Mouse (Mus musculus) stomach, embryonic 16.5 days (tissue): ENCODE results near the gene Ecpas. TPM values are rescaled to one million over a fixed set of nuclear protein-coding genes. Genes with fewer than 3 reads are reported as not detected.

Source experiments
- ATAC-seq: fragments of 200-750 bp; cut with Nextera tagmentation; 2 replicates; pipeline ENCODE4 v1.8.0; 2017; ENCODE audit warnings: moderate number of reproducible peaks, moderate TSS enrichment; ENCODE audit not compliant: insufficient read depth, low FRiP score
- H3K27ac ChIP-seq: fragments of 300-500 bp; sonication (generic); 2 replicates; pipeline ENCODE4 v1.5.1; 2014; ENCODE audit warnings: low read length
- H3K27me3 ChIP-seq: fragments of 300-500 bp; sonication (generic); 2 replicates; pipeline ENCODE4 v1.6.1; 2014; ENCODE audit warnings: low read length, control low read depth, mixed read lengths; ENCODE audit not compliant: control insufficient read depth, insufficient read depth
- H3K36me3 ChIP-seq: fragments of 300-500 bp; sonication (generic); 2 replicates; pipeline ENCODE4 v1.6.1; 2014; ENCODE audit warnings: low read length; ENCODE audit not compliant: control insufficient read depth, insufficient read depth
- H3K4me1 ChIP-seq: fragments of 300-500 bp; sonication (generic); 2 replicates; pipeline ENCODE4 v1.6.1; 2014; ENCODE audit warnings: low read length, control low read depth, mixed read lengths; ENCODE audit not compliant: control insufficient read depth, insufficient read depth
- H3K4me2 ChIP-seq: fragments of 300-500 bp; sonication (generic); 2 replicates; pipeline ENCODE4 v1.6.1; 2014; ENCODE audit warnings: low read depth, low read length, mixed read lengths
- H3K4me3 ChIP-seq: fragments of 300-500 bp; sonication (generic); replicated peaks from 2 replicates; pipeline ENCODE4 v1.5.1; 2014; ENCODE audit warnings: mild to moderate bottlenecking, low read length
- H3K9ac ChIP-seq: fragments of 300-500 bp; sonication (generic); 2 replicates; pipeline ENCODE4 v1.6.1; 2014; ENCODE audit warnings: low read length
- H3K9me3 ChIP-seq: fragments of 300-500 bp; sonication (generic); replicated peaks from 2 replicates; pipeline ENCODE4 v1.6.1; 2016; ENCODE audit warnings: low read length, control low read depth; ENCODE audit not compliant: control insufficient read depth
- WGBS: fragments of 180-500 bp; shearing (Covaris S2); extraction: QIAGEN DNeasy Blood & Tissue Kit; methylation state at CpG from one replicate; pipeline ENCODE4 v1.1.7; 2014; 5-methylcytosine and 5-hydroxymethylcytosine counted together
- polyA plus RNA-seq: library from polyadenylated mRNA; unstranded; fragments of >200 nt; fragmentation: Nextera tagmentation; extraction: Ambion mirVana; gene quantifications from 2 replicates; pipeline ENCODE4 v1.2.1, GENCODE M21; 2015

Gene Ecpas
- polyA plus RNA-seq, 1 experiment from 2014 or later: 30.4 TPM

GRCm38 (mm10) chr4:58890035-58890782 lies 22.3 kb downstream of the Ecpas start:
- no peaks in the 10 kb centered on the region for H3K27me3 ChIP-seq
- ATAC-seq: no peak
- H3K9ac ChIP-seq: no peak overlapping the region
- no peak overlapping the region for H3K27ac ChIP-seq
- no peak overlapping the region for H3K4me3 ChIP-seq
- WGBS: 84% methylated on average over 4 of the region's 4 CpGs
- H3K4me2 ChIP-seq: no peak overlapping the region
- H3K36me3 ChIP-seq: no peaks in the 10 kb centered on the region
- H3K4me1 ChIP-seq: no peaks in the 10 kb centered on the region; the same call in 1 of the 2 replicates
- no peaks in the 10 kb centered on the region for H3K9me3 ChIP-seq

- Histone ChIP-seq H3K9ac (no peak overlapping the region), H3K27me3 (no peaks in the 10 kb centered on the region), H3K4me3 (no peak overlapping the region), H3K4me2 (no peak overlapping the region), H3K27ac (no peak overlapping the region), H3K9me3 (no peaks in the 10 kb centered on the region), H3K36me3 (no peaks in the 10 kb centered on the region), H3K4me1 (no peaks in the 10 kb centered on the region; the same call in 1 of the 2 replicates)
- no peak for ATAC-seq
- 76% methylated on average over 1 of the region's 1 CpGs for WGBS
These were observed 24.0 kb downstream of the Ecpas start for GRCm38 (mm10) chr4:58888568-58888967.

DNA sequence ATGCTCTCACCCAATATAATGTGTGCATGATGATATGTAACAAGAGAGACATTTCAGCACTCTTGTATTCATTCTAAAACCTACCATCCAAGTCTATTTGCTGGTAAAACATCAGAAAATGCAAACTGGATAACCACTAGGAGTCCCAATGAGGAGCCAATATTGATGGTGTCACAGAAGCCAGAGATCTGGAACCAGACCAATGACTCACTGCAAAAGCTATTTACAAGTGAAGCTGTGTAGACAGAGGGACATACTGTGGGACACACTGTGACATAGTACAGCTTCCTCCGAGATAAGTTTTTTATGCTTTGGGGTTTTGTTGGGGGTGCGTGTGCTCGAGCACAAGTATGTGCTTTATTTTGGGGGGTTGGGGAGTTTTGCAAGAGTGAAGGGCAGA lies 24.9 kb downstream of the Ecpas start:
- no peak for ATAC-seq
- no peaks in the 10 kb centered on the region for H3K9me3 ChIP-seq
- 74% methylated on average over 3 of the region's 3 CpGs for WGBS
- no peaks in the 10 kb centered on the region for H3K36me3 ChIP-seq
- H3K27me3 ChIP-seq: no peaks in the 10 kb centered on the region
- H3K9ac ChIP-seq: no peak overlapping the region
- no peak overlapping the region for H3K27ac ChIP-seq
- H3K4me1 ChIP-seq: no peaks in the 10 kb centered on the region; the same call in 1 of the 2 replicates
- H3K4me3 ChIP-seq: no peak overlapping the region
- no peak overlapping the region for H3K4me2 ChIP-seq

DNA sequence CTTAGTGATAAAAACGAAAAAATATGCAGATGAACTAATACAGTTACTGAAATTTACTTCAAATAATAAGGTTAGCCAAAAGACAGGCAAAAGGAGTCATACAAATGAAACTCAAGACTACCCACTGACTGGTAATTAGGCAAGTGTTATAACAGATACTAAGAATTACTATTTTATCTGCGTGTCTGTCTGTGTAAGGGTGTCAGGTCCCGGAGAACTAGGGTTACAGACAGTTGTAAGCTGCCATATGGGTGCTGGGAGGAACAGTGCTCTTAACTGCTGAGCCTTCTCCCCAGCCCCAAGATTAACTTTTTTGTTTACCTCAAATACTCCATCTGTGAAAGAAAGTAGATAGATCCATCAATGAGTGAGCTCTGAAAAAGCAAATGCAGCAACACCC lies 25.8 kb downstream of the Ecpas start:
- Histone ChIP-seq H3K27ac (no peak overlapping the region), H3K27me3 (no peaks in the 10 kb centered on the region), H3K9ac (no peak overlapping the region), H3K4me3 (no peak overlapping the region), H3K4me1 (no peaks in the 10 kb centered on the region; the same call in 1 of the 2 replicates), H3K4me2 (no peak overlapping the region), H3K9me3 (no peaks in the 10 kb centered on the region), H3K36me3 (no peaks in the 10 kb centered on the region)
- WGBS: 73% methylated on average over 3 of the region's 3 CpGs
- no peak for ATAC-seq

GRCm38 (mm10) chr4:58885341-58885740 lies 27.2 kb downstream of the Ecpas start:
- H3K36me3 ChIP-seq: no peaks in the 10 kb centered on the region
- no peaks in the 10 kb centered on the region; the same call in 1 of the 2 replicates for H3K4me1 ChIP-seq
- H3K4me2 ChIP-seq: no peak overlapping the region
- no peak for ATAC-seq
- H3K9me3 ChIP-seq: no peaks in the 10 kb centered on the region
- WGBS: 49% methylated on average over 5 of the region's 5 CpGs
- H3K4me3 ChIP-seq: no peak overlapping the region
- H3K27ac ChIP-seq: no peak overlapping the region
- H3K9ac ChIP-seq: no peak overlapping the region
- H3K27me3 ChIP-seq: no peaks in the 10 kb centered on the region

- Histone ChIP-seq H3K27me3 (no peaks in the 10 kb centered on the region), H3K27ac (no peak overlapping the region), H3K4me3 (no peak overlapping the region), H3K4me1 (no peaks in the 10 kb centered on the region; the same call in 1 of the 2 replicates), H3K36me3 (no peaks in the 10 kb centered on the region), H3K4me2 (no peak overlapping the region), H3K9ac (no peak overlapping the region), H3K9me3 (no peaks in the 10 kb centered on the region)
- no peak for ATAC-seq
- WGBS: 77% methylated on average over 2 of the region's 2 CpGs
These were observed 28.7 kb downstream of the Ecpas start for GRCm38 (mm10) chr4:58883841-58884240.

GRCm38 (mm10) chr4:58874373-58874772 lies 38.2 kb downstream of the Ecpas start:
- H3K4me2 ChIP-seq: no peak overlapping the region
- no peaks in the 10 kb centered on the region; the same call in 1 of the 2 replicates for H3K36me3 ChIP-seq
- no peak overlapping the region for H3K9ac ChIP-seq
- ATAC-seq: no peak
- no peaks in the 10 kb centered on the region for H3K9me3 ChIP-seq
- H3K27me3 ChIP-seq: no peaks in the 10 kb centered on the region
- H3K27ac ChIP-seq: no peak overlapping the region
- WGBS: 84% methylated on average over 4 of the region's 4 CpGs
- no peaks in the 10 kb centered on the region for H3K4me1 ChIP-seq
- no peak overlapping the region for H3K4me3 ChIP-seq

- Histone ChIP-seq H3K4me1 (no peaks in the 10 kb centered on the region), H3K27me3 (no peaks in the 10 kb centered on the region), H3K9me3 (no peaks in the 10 kb centered on the region), H3K9ac (no peak overlapping the region), H3K4me2 (no peak overlapping the region), H3K27ac (no peak overlapping the region), H3K4me3 (no peak overlapping the region), H3K36me3 (0 out of 2 replicates have a peak, but pooled peaks cover 4% of the 10 kb centered on the region)
- ATAC-seq: no peak
- 71% methylated on average over 6 of the region's 6 CpGs for WGBS
These were observed 45.3 kb downstream of the Ecpas start for GRCm38 (mm10) chr4:58867242-58867641.

- peaks cover 11% of the 10 kb centered on the region for H3K36me3 ChIP-seq
- 66% methylated on average over 3 of the region's 3 CpGs for WGBS
- ATAC-seq: no peak
These were observed 79.6 kb downstream of the Ecpas start for GRCm38 (mm10) chr4:58832908-58833307.

More at GRCm38 (mm10) chr4:58832908-58833307, 79.6 kb downstream of the Ecpas start:
- Histone ChIP-seq H3K27me3 (no peaks in the 10 kb centered on the region), H3K4me1 (no peaks in the 10 kb centered on the region), H3K27ac (no peak overlapping the region), H3K9ac (no peak overlapping the region), H3K9me3 (no peaks in the 10 kb centered on the region), H3K4me2 (no peak overlapping the region), H3K4me3 (no peak overlapping the region)
